Mouse (Mus musculus) heart, postnatal 0 days (tissue): ENCODE measurements around the gene Fam83d.

Experiments
- CTCF ChIP-seq: IDR thresholded peaks from 2 replicates; pipeline ENCODE4 v1.5.1; 2016; ENCODE audit warnings: antibody characterized with exemption, control low read depth, low read depth
- EP300 ChIP-seq: IDR thresholded peaks from 2 replicates; pipeline ENCODE4 v1.6.1; 2016; ENCODE audit warnings: antibody characterized with exemption, low read depth

- no peak for TF ChIP-seq CTCF
- no peak for TF ChIP-seq EP300
Observed at GRCm38 (mm10) chr2:158732521-158732920, 35.4 kb upstream of the Fam83d start.
